Mouse (Mus musculus): ENCODE data around the gene Cnot6.

- TF ChIP-seq POLR2A (IDR thresholded peaks at IDR 0.05; ENCODE audit: extremely low read depth, insufficient read depth, low read length) = no peak
- no peak for TF ChIP-seq CTCF (IDR thresholded peaks at IDR 0.05; ENCODE audit: low read depth, low read length)
These were observed at the start of gene Cnot6 for GRCm38 (mm10) chr11:49712555-49713335.

All from liver, adult 2 months (tissue).